35 mouse cellular contexts compared by ENCODE assay signal in genomic region chr15:80615290-80615570, GRCm38 (mm10). TPM values are rescaled to one million over a fixed set of nuclear protein-coding genes. Genes with fewer than 3 reads are reported as not detected.
DNase-seq lines count a peak whose midpoint lies in the region; ATAC-seq and TF ChIP-seq lines count a peak whose summit lies in the region.
"Had no signal": no experiment of that assay in that cellular context is flagged by ENCODE, and none has a peak within 500 bp of the region (broad histone marks: within the 10 kb centered on the region; RNA-seq: fewer than 3 reads in every experiment).

No protein-coding gene starts in this region.

- ATAC-seq in heart, embryonic 13.5 days (ENCODE audit: extremely low read depth, insufficient number of reproducible peaks, low FRiP score, low TSS enrichment): no peak
- ATAC-seq: forebrain, embryonic 14.5 days; forebrain, postnatal 0 days; inflammation-experienced regulatory T-cells, adult 6 months; Patski had no signal

- intact Hi-C loops in left cerebral cortex, adult 2 months (cut with DNase I): loop anchor here (2.0 to 10.0 kb wide), 4 partner anchors 78 to 328 kb away; partner anchors contain the start of gene Cacna1i

- DNase-seq in heart, adult 9 months (ENCODE audit: low spot score in 2 of 2): no peak
- no peak for DNase-seq in left cerebral cortex, adult 2 months (ENCODE audit: extremely low spot score in 1 of 2, low spot score in 2 of 2)
- no peak for DNase-seq in left cerebral cortex, adult 18-20 months (ENCODE audit: low spot score in 2 of 2)
- DNase-seq in spleen, adult 2 months (ENCODE audit: low read depth in 1 of 2, low spot score in 2 of 2): no peak
- no peak for DNase-seq in spleen, adult 18-20 months
- peak; percentile 60 for DNase-seq in CD4-positive helper T cell, adult 2 months (ENCODE audit: low read depth, low spot score)
- no peak for DNase-seq in adrenal gland, adult (ENCODE audit: inconsistent age in 2 of 2, low spot score in 1 of 2)
- DNase-seq: adrenal gland, adult 2 months; adrenal gland, postnatal 14 days; cerebellum, adult 11 months; cerebellum, adult 2 months; cerebellum, adult 9-11 months; cerebellum, postnatal 25 days; gastrocnemius, adult 2 months; gastrocnemius, postnatal 14 days; heart, adult 11 months; heart, postnatal 36 days had no signal

- TF ChIP-seq POLR2A in spleen, adult 2 months (IDR thresholded peaks at IDR 0.05; ENCODE audit: low read depth, low read length): no peak

- H3K4me1 ChIP-seq in heart, embryonic 13.5 days: peaks cover 22% of the 10 kb centered on the region
- peaks cover 52% of the 10 kb centered on the region for H3K4me1 ChIP-seq in spleen, adult 2 months (ENCODE audit: control insufficient read depth, insufficient read depth, insufficient read length)

- no peaks in the 10 kb centered on the region for H3K36me3 ChIP-seq in heart, embryonic 13.5 days
- no peaks in the 10 kb centered on the region; the same call in 1 of the 2 replicates for H3K36me3 ChIP-seq in spleen, adult 2 months (ENCODE audit: control insufficient read depth, insufficient read depth, low read length)
- H3K36me3 ChIP-seq: embryonic facial prominence, embryonic 12.5 days; embryonic facial prominence, embryonic 15.5 days; G1E; heart, embryonic 10.5 days had no signal

- H3K27me3 ChIP-seq in heart, embryonic 13.5 days (replicated peaks): peaks cover 40% of the 10 kb centered on the region
- H3K27me3 ChIP-seq in spleen, adult 2 months (ENCODE audit: control insufficient read depth, insufficient read depth, low read length): no peaks in the 10 kb centered on the region
- H3K27me3 ChIP-seq: CH12.LX had no signal

- no peak overlapping the region for H3K4me3 ChIP-seq in heart, embryonic 13.5 days
- H3K4me3 ChIP-seq in left cerebral cortex, adult 2 months: no peak overlapping the region
- no peak overlapping the region for H3K4me3 ChIP-seq in spleen, adult 2 months (ENCODE audit: extremely low read depth, insufficient read depth, insufficient read length)
- H3K4me3 ChIP-seq: embryonic facial prominence, embryonic 12.5 days; embryonic facial prominence, embryonic 15.5 days; gastrocnemius, adult 2 months had no signal

- 42% methylated on average over 2 of the region's 2 CpGs for WGBS in heart, embryonic 13.5 days
- WGBS in spleen, adult 2 months: 9% methylated on average over 2 of the region's 2 CpGs

- no peak for TF ChIP-seq CTCF in left cerebral cortex, adult 2 months (IDR thresholded peaks at IDR 0.05)
- TF ChIP-seq CTCF in spleen, adult 2 months (IDR thresholded peaks at IDR 0.05; ENCODE audit: extremely low read depth, insufficient read depth, insufficient read length, insufficient replicate concordance): no peak

- peak overlapping the region; percentile 46; the same call in 1 of the 2 replicates for H3K4me2 ChIP-seq in heart, embryonic 13.5 days
- H3K4me2 ChIP-seq: embryonic facial prominence, embryonic 15.5 days had no signal

- no peak overlapping the region for H3K27ac ChIP-seq in heart, embryonic 13.5 days (replicated peaks)
- H3K27ac ChIP-seq in left cerebral cortex, adult 2 months: 0 out of 2 replicates have a peak overlapping the region, but pooled peaks have one; percentile 15
- peak overlapping the region; percentile 81 for H3K27ac ChIP-seq in spleen, adult 2 months (ENCODE audit: insufficient read depth, low read length)
- H3K27ac ChIP-seq: embryonic facial prominence, embryonic 12.5 days; embryonic facial prominence, embryonic 15.5 days; gastrocnemius, adult 2 months; hindbrain, embryonic 14.5 days; hindbrain, postnatal 0 days had no signal

- H3K9me3 ChIP-seq in heart, embryonic 13.5 days: no peaks in the 10 kb centered on the region
- H3K9me3 ChIP-seq: embryonic facial prominence, embryonic 12.5 days; embryonic facial prominence, embryonic 15.5 days; G1E; heart, embryonic 10.5 days had no signal

- H3K9ac ChIP-seq in heart, embryonic 13.5 days: no peak overlapping the region
- H3K9ac ChIP-seq: embryonic facial prominence, embryonic 12.5 days; embryonic facial prominence, embryonic 15.5 days had no signal

RNA-seq across cellular contexts. Expression of gene Grap2, which starts 42.8 kb away (rescaled TPM):
- polyA plus RNA-seq in heart, embryonic 13.5 days (2015; fragmentation: Nextera tagmentation; extraction: Ambion mirVana): 4.9 and 8.8 TPM in 2 replicates
- under 1 TPM; 0.44 to 0.66 TPM for total RNA-seq in left cerebral cortex, adult 2 months (2021)
- total RNA-seq in left cerebral cortex, adult 18-20 months (2021): under 1 TPM; 0.33 to 0.56 TPM
- 54.4 and 58.2 TPM in 2 replicates for polyA plus RNA-seq in spleen, adult 2 months (2012; rRNA removed)
- total RNA-seq: forebrain, postnatal 0 days had no signal
- polyA plus RNA-seq: forebrain, postnatal 0 days; Patski had no signal

RNA-seq across cellular contexts. Expression of gene Enthd1, which starts 50.3 kb away (rescaled TPM):
- polyA plus RNA-seq in heart, embryonic 13.5 days (2015; fragmentation: Nextera tagmentation; extraction: Ambion mirVana): not detected in 2 replicates
- total RNA-seq in left cerebral cortex, adult 2 months (2021): not detected
- total RNA-seq in left cerebral cortex, adult 18-20 months (2021): not detected
- 0.05 TPM in 2 replicates for polyA plus RNA-seq in spleen, adult 2 months (2012; rRNA removed)
- total RNA-seq: adrenal gland, adult 2 months; adrenal gland, postnatal 14 days; adrenal gland, postnatal 4 days; CH12.LX; common myeloid progenitor, adult 5-6 weeks; forebrain, postnatal 0 days; gastrocnemius, adult 2 months; gastrocnemius, postnatal 14 days; gastrocnemius, postnatal 4 days; heart, postnatal 36 days; hindbrain, postnatal 0 days had no signal
- polyA plus RNA-seq: adrenal gland, adult 2 months; cerebellum, adult 2 months; embryonic facial prominence, embryonic 12.5 days; embryonic facial prominence, embryonic 15.5 days; forebrain, embryonic 11.5 days; forebrain, embryonic 14.5 days; forebrain, postnatal 0 days; G1E; heart, embryonic 10.5 days; heart, embryonic 16.5 days; hindbrain, embryonic 11.5 days; hindbrain, embryonic 14.5 days; hindbrain, postnatal 0 days; Patski had no signal

RNA-seq across cellular contexts. Expression of gene Fam83f, which starts 56.4 kb away (rescaled TPM):
- 0.13 and 0.14 TPM in 2 replicates for polyA plus RNA-seq in heart, embryonic 13.5 days (2015; fragmentation: Nextera tagmentation; extraction: Ambion mirVana)
- total RNA-seq in left cerebral cortex, adult 2 months (2021): under 1 TPM; 0.26 to 0.54 TPM
- under 1 TPM; 0.16 to 0.54 TPM for total RNA-seq in left cerebral cortex, adult 18-20 months (2021)
- 1.1 and 1.3 TPM in 2 replicates for polyA plus RNA-seq in spleen, adult 2 months (2012; rRNA removed)
- total RNA-seq: common myeloid progenitor, adult 5-6 weeks had no signal
- polyA plus RNA-seq: forebrain, embryonic 14.5 days; G1E; inflammation-experienced regulatory T-cells, adult 6 months; Patski had no signal
